Mouse (Mus musculus): ENCODE data around the gene Ppp6r2.

- no peak for TF ChIP-seq CEBPB (IDR thresholded peaks at IDR 0.05; ENCODE audit: low read depth)
- TF ChIP-seq CTCF (IDR thresholded peaks at IDR 0.05; ENCODE audit: control insufficient read depth, insufficient read depth, insufficient read length): no peak
- TF ChIP-seq MYOD1 (IDR thresholded peaks at IDR 0.05; ENCODE audit: control insufficient read depth, insufficient read length, low read depth): no peak
- TF ChIP-seq USF1 (IDR thresholded peaks at IDR 0.05; ENCODE audit: low read depth): no peak
- no peak for TF ChIP-seq MAX (IDR thresholded peaks at IDR 0.05)
- TF ChIP-seq FOSL1 (IDR thresholded peaks at IDR 0.05; ENCODE audit: insufficient read depth, low read length, poor library complexity, severe bottlenecking): no peak
- TF ChIP-seq MYOG (IDR thresholded peaks at IDR 0.05; ENCODE audit: control insufficient read depth, extremely low read depth, insufficient read length): no peak
Observed at GRCm38 (mm10) chr15:89286582-89286981, 75.2 kb downstream of the Ppp6r2 start.

Measured in C2C12 (cell line).